Mouse (Mus musculus) ES-Bruce4 (cell line): ENCODE data around the gene Pink1.

ENCODE experiments used
- CTCF ChIP-seq: IDR thresholded peaks from one replicate; pipeline ENCODE4 v1.8.1; 2011; ENCODE audit warnings: low read depth, low read length
- EP300 ChIP-seq: IDR thresholded peaks from 2 replicates; pipeline ENCODE4 v1.6.1; 2011; ENCODE audit warnings: low read depth, low read length; ENCODE audit not compliant: insufficient read depth
- POLR2A ChIP-seq: IDR thresholded peaks from one replicate; pipeline ENCODE4 v1.8.1; 2011; ENCODE audit warnings: low read length; ENCODE audit not compliant: insufficient read depth

DNA sequence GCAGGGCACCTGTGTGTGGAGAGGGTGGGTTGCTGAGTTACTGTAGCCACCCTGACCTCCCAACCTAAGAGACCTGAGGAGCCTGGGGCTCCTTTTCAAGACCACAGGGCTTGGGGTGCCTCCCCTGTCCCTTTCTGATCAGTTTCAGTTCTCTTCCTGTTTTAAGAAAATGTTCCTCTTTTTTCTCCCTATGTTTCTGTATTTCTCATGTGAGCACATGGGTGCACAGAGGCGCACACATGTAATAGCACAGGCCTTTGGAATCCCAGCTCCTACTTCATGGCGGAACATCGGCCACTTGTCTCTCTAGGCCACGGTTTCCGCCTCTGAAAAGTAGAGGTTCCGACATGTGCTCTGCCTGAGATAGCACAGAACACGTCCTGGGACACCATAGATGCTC, 37.4 kb downstream of the Pink1 start:
- TF ChIP-seq CTCF (no peak), POLR2A (no peak), EP300 (no peak)
